Mouse (Mus musculus) forebrain, embryonic 11.5 days (tissue): Measurements from ENCODE around the gene Olfr527. TPM values are rescaled to one million over a fixed set of nuclear protein-coding genes. Genes with fewer than 3 reads are reported as not detected.
A peak's percentile ranks its signal among the peaks of the same experiment; 100 is the strongest.

Experiments used
- ATAC-seq: fragments of 200-750 bp; cut with Nextera tagmentation; replicated peaks from 2 replicates; pipeline ENCODE4 v1.8.0; 2017; ENCODE audit warnings: moderate TSS enrichment; ENCODE audit not compliant: low FRiP score
- DNase-seq: peaks from one replicate; pipeline ENCODE4 v3.0.0-alpha.2; 2017; ENCODE audit warnings: low spot score
- H3K27ac ChIP-seq: fragments of 300-500 bp; sonication (generic); 2 replicates; pipeline ENCODE4 v1.5.1; 2014; ENCODE audit warnings: low read depth, low read length
- H3K27me3 ChIP-seq: fragments of 300-500 bp; sonication (generic); 2 replicates; pipeline ENCODE4 v1.6.1; 2014; ENCODE audit warnings: mild to moderate bottlenecking, low read length, mixed read lengths; ENCODE audit not compliant: control insufficient read depth, insufficient read depth
- H3K36me3 ChIP-seq: fragments of 300-500 bp; sonication (generic); 2 replicates; pipeline ENCODE4 v1.6.1; 2014; ENCODE audit warnings: mild to moderate bottlenecking, low read length, moderate library complexity, mixed read lengths; ENCODE audit not compliant: control insufficient read depth, insufficient read depth
- H3K4me1 ChIP-seq: fragments of 300-500 bp; sonication (generic); replicated peaks from 2 replicates; pipeline ENCODE4 v1.6.1; 2014; ENCODE audit warnings: low read length, mixed read lengths; ENCODE audit not compliant: control insufficient read depth, insufficient read depth
- H3K4me2 ChIP-seq: fragments of 300-500 bp; sonication (generic); 2 replicates; pipeline ENCODE4 v1.6.1; 2014; ENCODE audit warnings: low read depth, mild to moderate bottlenecking, low read length, moderate library complexity, mixed read lengths; ENCODE audit not compliant: severe bottlenecking
- H3K4me3 ChIP-seq: fragments of 300-500 bp; sonication (generic); 2 replicates; pipeline ENCODE4 v1.5.1; 2014; ENCODE audit warnings: low read depth, low read length
- H3K9ac ChIP-seq: fragments of 300-500 bp; sonication (generic); 2 replicates; pipeline ENCODE4 v1.6.1; 2014; ENCODE audit warnings: low read length
- H3K9me3 ChIP-seq: fragments of 300-500 bp; sonication (generic); 2 replicates; pipeline ENCODE4 v1.6.1; 2016; ENCODE audit warnings: low read length, mixed read lengths; ENCODE audit not compliant: control insufficient read depth
- WGBS: fragments of 180-500 bp; shearing (Covaris S2); extraction: QIAGEN DNeasy Blood & Tissue Kit; methylation state at CpG from one replicate; pipeline ENCODE4 v1.1.7; 2014; 5-methylcytosine and 5-hydroxymethylcytosine counted together
- polyA plus RNA-seq: library from polyadenylated mRNA; unstranded; fragments of >200 nt; fragmentation: Nextera tagmentation; extraction: Ambion mirVana; gene quantifications from 2 replicates; pipeline ENCODE4 v1.2.1, GENCODE M21; 2014

Olfr527 gene
- polyA plus RNA-seq = not detected in 2 replicates

DNA sequence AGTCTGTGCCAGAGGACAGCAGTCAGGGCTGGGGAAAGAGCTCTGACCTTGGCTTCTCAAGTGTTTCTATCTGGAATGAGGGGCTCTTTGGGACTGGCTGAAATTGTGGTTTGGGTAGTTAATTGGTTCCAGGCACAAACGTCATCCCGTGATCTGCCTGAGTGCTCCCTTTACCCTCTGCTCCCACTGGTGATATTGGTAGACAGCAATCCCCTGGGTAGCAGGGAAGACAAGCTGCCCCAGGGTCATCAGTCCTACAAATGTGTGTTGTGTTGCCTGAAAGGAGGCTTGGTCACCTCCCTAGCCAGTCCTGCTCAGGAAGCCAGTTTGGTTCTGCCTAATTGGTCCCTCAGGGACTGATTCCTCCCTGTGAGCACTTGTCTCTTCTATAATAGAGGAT, at the start of gene Olfr527:
Gene Olfr527 (plus strand): TSS at position 301 of the 400 bp plus-strand sequence.
- no peak for ATAC-seq
- no peak within 1 kb of the TSS for H3K4me2 ChIP-seq
- no peak within 1 kb of the TSS for H3K27ac ChIP-seq
- H3K36me3 ChIP-seq = no peaks in the 10 kb centered on the region
- H3K9me3 ChIP-seq = no peaks in the 10 kb centered on the region
- 64% methylated on average over 2 of the region's 2 CpGs for WGBS
- no peak for DNase-seq
- no peaks in the 10 kb centered on the region for H3K27me3 ChIP-seq
- no peaks in the 10 kb centered on the region for H3K4me1 ChIP-seq
- no peak within 1 kb of the TSS for H3K4me3 ChIP-seq
- H3K9ac ChIP-seq = no peak within 1 kb of the TSS

DNA sequence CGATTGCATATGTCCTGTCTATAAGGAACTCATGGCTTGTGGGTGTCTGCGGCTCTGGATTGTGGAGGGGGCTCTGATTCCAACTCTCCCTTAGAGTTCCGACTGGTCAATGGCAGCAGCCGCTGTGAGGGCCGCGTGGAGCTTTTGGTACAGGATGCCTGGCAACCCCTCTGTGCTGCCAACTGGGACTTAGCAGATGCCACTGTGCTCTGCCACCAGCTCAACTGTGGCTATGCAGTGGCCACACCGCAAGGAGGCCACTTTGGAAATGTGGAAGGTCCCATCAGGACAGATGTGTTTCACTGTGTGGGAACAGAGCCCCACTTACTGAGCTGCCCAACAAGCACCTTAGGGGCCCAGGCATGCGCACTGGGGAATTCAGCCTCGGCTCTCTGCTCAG, 38.1 kb upstream of the Olfr527 start:
- 91% methylated on average over 9 of the region's 9 CpGs for WGBS
- no peaks in the 10 kb centered on the region for H3K4me1 ChIP-seq
- no peak overlapping the region for H3K9ac ChIP-seq
- H3K4me2 ChIP-seq = no peak overlapping the region
- DNase-seq (peak; percentile 46), ATAC-seq (no peak)
- no peaks in the 10 kb centered on the region for H3K27me3 ChIP-seq
- H3K27ac ChIP-seq = no peak overlapping the region
- H3K4me3 ChIP-seq = no peak overlapping the region
- H3K36me3 ChIP-seq = no peaks in the 10 kb centered on the region
- H3K9me3 ChIP-seq = no peaks in the 10 kb centered on the region

DNA sequence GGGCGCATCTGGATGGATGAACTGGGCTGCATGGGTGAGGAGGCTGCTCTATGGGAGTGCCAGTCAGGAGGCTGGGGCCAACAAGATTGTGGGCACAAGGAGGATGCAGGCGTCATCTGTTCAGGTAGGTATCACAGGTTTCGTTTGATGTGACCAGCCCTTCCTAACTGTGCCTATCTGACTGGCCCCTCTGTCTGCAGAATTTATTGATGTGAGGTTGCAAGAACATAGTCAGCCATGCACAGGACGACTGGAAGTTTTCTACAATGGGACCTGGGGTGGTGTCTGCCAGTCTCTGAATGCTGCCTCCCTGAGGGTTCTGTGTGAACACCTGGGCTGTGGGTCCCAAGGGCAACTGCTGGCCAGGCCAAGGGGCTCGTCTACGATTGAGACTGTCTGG, 36.9 kb upstream of the Olfr527 start:
- 86% methylated on average over 6 of the region's 6 CpGs for WGBS
- H3K27ac ChIP-seq = no peak overlapping the region
- no peaks in the 10 kb centered on the region for H3K27me3 ChIP-seq
- DNase-seq (no peak), ATAC-seq (no peak)
- no peaks in the 10 kb centered on the region for H3K4me1 ChIP-seq
- no peaks in the 10 kb centered on the region for H3K36me3 ChIP-seq
- no peaks in the 10 kb centered on the region for H3K9me3 ChIP-seq
- no peak overlapping the region for H3K4me3 ChIP-seq
- no peak overlapping the region for H3K4me2 ChIP-seq
- no peak overlapping the region for H3K9ac ChIP-seq

- WGBS = 84% methylated on average over 3 of the region's 3 CpGs
- H3K9me3 ChIP-seq = no peaks in the 10 kb centered on the region
- no peak for ATAC-seq
These were observed 34.4 kb upstream of the Olfr527 start for GRCm38 (mm10) chr7:140299416-140299815.

GRCm38 (mm10) chr7:140319861-140320385, 13.9 kb upstream of the Olfr527 start:
- no peak overlapping the region for H3K27ac ChIP-seq
- ATAC-seq (no peak), DNase-seq (no peak)
- no peaks in the 10 kb centered on the region for H3K4me1 ChIP-seq
- no peak overlapping the region for H3K4me2 ChIP-seq
- H3K4me3 ChIP-seq = no peak overlapping the region
- no peaks in the 10 kb centered on the region for H3K9me3 ChIP-seq
- no peaks in the 10 kb centered on the region for H3K36me3 ChIP-seq
- H3K9ac ChIP-seq = no peak overlapping the region
- no peaks in the 10 kb centered on the region for H3K27me3 ChIP-seq
- WGBS = 84% methylated on average over 3 of the region's 3 CpGs

More at GRCm38 (mm10) chr7:140299416-140299815, 34.4 kb upstream of the Olfr527 start:
- no peak for DNase-seq
- no peak overlapping the region for H3K9ac ChIP-seq
- no peak overlapping the region for H3K27ac ChIP-seq
- H3K4me1 ChIP-seq = no peaks in the 10 kb centered on the region
- no peak overlapping the region for H3K4me3 ChIP-seq
- H3K36me3 ChIP-seq = no peaks in the 10 kb centered on the region
- no peak overlapping the region for H3K4me2 ChIP-seq
- no peaks in the 10 kb centered on the region for H3K27me3 ChIP-seq

- no peak within 1 kb of the TSS for H3K4me2 ChIP-seq
- H3K9ac ChIP-seq = no peak within 1 kb of the TSS
- no peak within 1 kb of the TSS for H3K4me3 ChIP-seq
- no peaks in the 10 kb centered on the region for H3K4me1 ChIP-seq
- DNase-seq = no peak
- no peaks in the 10 kb centered on the region for H3K36me3 ChIP-seq
- no peaks in the 10 kb centered on the region for H3K27me3 ChIP-seq
- no peak within 1 kb of the TSS for H3K27ac ChIP-seq
- 53% methylated on average over 1 of the region's 1 CpGs for WGBS
- H3K9me3 ChIP-seq = no peaks in the 10 kb centered on the region
- ATAC-seq = no peak
These were observed 13.3 kb upstream of the Olfr527 start, which contains the start of gene Olfr525 for GRCm38 (mm10) chr7:140320558-140320957. Gene Olfr525, plus strand, starts transcription at chr7:140320858.

GRCm38 (mm10) chr7:140321135-140321534, 12.7 kb upstream of the Olfr527 start:
- no peak overlapping the region for H3K4me2 ChIP-seq
- H3K27ac ChIP-seq = no peak overlapping the region
- ATAC-seq (no peak), DNase-seq (no peak)
- H3K9ac ChIP-seq = no peak overlapping the region
- no peaks in the 10 kb centered on the region for H3K4me1 ChIP-seq
- no peaks in the 10 kb centered on the region for H3K9me3 ChIP-seq
- H3K27me3 ChIP-seq = no peaks in the 10 kb centered on the region
- no peak overlapping the region for H3K4me3 ChIP-seq
- no peaks in the 10 kb centered on the region for H3K36me3 ChIP-seq

DNA sequence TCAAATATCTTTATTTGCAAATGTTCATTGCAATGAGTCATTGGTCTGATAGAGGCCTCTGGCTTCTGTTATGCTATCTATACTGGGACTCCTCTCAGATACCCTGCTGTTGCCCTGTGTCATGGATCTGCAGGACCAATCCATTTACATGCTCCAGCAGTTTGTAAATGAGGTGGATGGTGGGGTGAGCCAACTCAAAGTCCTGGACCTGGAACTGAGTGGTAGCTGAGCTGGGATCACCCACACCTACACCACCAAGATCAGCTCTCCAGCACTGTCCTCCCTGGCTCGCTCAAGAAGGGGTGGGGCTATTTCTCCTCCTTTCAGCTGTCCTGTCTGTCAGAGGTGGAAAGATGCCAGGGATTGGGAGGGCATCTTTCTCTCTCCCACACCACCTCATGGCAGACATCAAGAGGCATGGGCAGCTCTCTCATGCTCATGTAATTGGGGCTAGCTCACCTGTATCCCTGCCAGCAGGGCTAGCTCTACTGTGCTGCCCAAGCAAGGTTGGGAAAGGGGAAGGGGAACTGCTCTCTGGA, 4.0 kb upstream of the Olfr527 start:
- Histone ChIP-seq H3K9ac (no peak overlapping the region), H3K4me2 (no peak overlapping the region), H3K36me3 (no peaks in the 10 kb centered on the region), H3K27me3 (no peaks in the 10 kb centered on the region), H3K4me1 (no peaks in the 10 kb centered on the region), H3K27ac (no peak overlapping the region), H3K9me3 (no peaks in the 10 kb centered on the region), H3K4me3 (no peak overlapping the region)
- DNase-seq = no peak
- ATAC-seq = no peak
- 54% methylated on average over 1 of the region's 1 CpGs for WGBS

DNA sequence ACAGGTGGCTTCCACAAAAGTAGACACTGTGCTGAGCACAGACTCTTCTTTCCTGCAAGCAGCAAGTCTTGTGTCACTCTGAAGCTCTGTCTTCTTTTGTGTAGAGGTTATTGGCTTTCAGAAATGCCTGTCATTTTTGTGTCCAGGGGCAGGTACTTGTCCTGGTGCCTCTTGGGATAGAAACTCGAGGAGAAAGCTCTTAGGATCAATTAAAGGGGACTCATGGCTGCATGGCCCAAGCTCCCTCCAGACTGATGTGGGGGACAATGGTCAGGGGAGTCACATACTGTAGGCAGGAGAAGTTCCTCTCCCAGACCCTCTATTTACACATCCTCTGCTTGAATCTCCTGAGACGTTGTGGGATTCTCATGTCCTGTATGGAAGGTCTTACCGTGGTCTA, 27.8 kb downstream of the Olfr527 start, which contains the start of gene Olfr60:
Gene Olfr60 (minus strand): TSS at position 101 of the 400 bp plus-strand sequence.
- H3K4me3 ChIP-seq = no peak within 1 kb of the TSS
- H3K9me3 ChIP-seq = no peaks in the 10 kb centered on the region
- no peak for ATAC-seq
- no peak within 1 kb of the TSS for H3K9ac ChIP-seq
- H3K4me2 ChIP-seq = no peak within 1 kb of the TSS
- DNase-seq = no peak
- H3K27me3 ChIP-seq = no peaks in the 10 kb centered on the region
- H3K4me1 ChIP-seq = no peaks in the 10 kb centered on the region
- no peaks in the 10 kb centered on the region for H3K36me3 ChIP-seq
- no peak within 1 kb of the TSS for H3K27ac ChIP-seq
- WGBS = 75% methylated on average over 3 of the region's 3 CpGs
